Mouse (Mus musculus) splenic B cell, adult 2 months (primary cell): Measurements from ENCODE around the gene Gpbar1.
A peak's percentile ranks its signal among the peaks of the same experiment; 100 is the strongest.

Experiments used
- DNase-seq: peaks from one replicate; pipeline ENCODE4 v3.0.0-alpha.2; 2011; ENCODE audit warnings: low read depth, low spot score
- H3K27me3 ChIP-seq: 2 replicates; pipeline ENCODE4 v1.6.1; 2012; ENCODE audit warnings: mild to moderate bottlenecking, low read length, moderate library complexity, mixed read lengths; ENCODE audit not compliant: control insufficient read depth, poor library complexity, insufficient read depth, severe bottlenecking
- H3K36me3 ChIP-seq: 2 replicates; pipeline ENCODE4 v1.6.1; 2012; ENCODE audit warnings: mild to moderate bottlenecking, low read length, moderate library complexity, mixed read lengths; ENCODE audit not compliant: control insufficient read depth, poor library complexity, insufficient read depth, severe bottlenecking

The Gpbar1 gene

GRCm38 (mm10) chr1:74296477-74296876 lies 18.1 kb downstream of the Gpbar1 start:
- no peak for DNase-seq
- Histone ChIP-seq H3K36me3 (no peaks in the 10 kb centered on the region; the same call in 1 of the 2 replicates), H3K27me3 (no peaks in the 10 kb centered on the region)

DNA sequence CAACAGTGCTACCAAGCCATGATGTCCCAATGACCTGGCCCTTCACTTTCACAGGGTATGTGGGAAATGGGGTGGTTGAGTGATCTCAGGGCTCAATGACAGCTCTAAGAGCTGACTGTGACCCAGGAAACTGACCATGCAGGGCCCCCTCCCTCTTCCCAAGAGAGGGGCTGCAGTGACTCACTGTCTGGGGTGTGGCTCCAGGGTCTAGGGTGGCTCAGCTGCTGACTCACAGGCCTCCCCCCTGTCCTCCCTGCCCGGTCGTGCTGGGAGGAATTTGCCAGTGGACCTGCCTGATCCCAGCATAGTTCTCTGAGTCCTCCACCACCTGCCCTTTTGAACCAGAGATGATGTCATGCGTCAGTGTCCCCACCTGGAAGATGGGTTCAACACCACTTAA lies 18.9 kb downstream of the Gpbar1 start:
- no peak for DNase-seq
- H3K27me3 ChIP-seq = no peaks in the 10 kb centered on the region
- no peaks in the 10 kb centered on the region; the same call in 1 of the 2 replicates for H3K36me3 ChIP-seq

DNA sequence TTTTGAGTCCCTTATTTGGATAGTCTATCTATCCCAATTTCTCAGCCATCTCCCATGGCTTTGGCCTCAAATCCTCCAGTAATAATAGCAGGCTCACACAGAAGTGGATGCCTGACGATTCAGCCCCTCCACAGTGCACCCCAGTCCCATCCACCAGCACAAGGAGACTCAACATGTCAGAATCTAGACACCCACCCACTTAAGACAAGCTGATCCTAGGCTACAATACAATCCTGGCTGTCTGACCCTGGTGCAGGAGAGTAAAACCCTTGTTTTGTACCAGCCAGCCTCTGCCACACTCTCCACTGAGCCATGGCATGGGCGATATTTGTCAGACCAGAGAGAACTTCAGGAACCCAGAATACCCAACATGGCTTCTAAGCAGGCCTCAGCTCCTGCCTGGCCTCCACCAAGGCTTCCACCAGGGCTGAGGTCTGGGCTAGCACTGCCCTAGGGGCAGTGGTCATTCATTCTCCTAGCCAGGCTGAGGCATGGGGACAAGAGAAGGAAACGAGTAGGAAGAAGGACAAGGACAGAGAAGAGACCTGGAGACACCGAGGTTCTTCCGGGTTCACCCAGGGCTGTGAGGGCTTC lies 19.9 kb downstream of the Gpbar1 start:
- H3K27me3 ChIP-seq = no peaks in the 10 kb centered on the region
- no peak for DNase-seq
- H3K36me3 ChIP-seq = no peaks in the 10 kb centered on the region; the same call in 1 of the 2 replicates

- no peak for DNase-seq
- Histone ChIP-seq H3K36me3 (no peaks in the 10 kb centered on the region), H3K27me3 (peaks cover 1% of the 10 kb centered on the region; the same call in 1 of the 2 replicates)
These were observed 20.6 kb downstream of the Gpbar1 start for GRCm38 (mm10) chr1:74298996-74299395.

DNA sequence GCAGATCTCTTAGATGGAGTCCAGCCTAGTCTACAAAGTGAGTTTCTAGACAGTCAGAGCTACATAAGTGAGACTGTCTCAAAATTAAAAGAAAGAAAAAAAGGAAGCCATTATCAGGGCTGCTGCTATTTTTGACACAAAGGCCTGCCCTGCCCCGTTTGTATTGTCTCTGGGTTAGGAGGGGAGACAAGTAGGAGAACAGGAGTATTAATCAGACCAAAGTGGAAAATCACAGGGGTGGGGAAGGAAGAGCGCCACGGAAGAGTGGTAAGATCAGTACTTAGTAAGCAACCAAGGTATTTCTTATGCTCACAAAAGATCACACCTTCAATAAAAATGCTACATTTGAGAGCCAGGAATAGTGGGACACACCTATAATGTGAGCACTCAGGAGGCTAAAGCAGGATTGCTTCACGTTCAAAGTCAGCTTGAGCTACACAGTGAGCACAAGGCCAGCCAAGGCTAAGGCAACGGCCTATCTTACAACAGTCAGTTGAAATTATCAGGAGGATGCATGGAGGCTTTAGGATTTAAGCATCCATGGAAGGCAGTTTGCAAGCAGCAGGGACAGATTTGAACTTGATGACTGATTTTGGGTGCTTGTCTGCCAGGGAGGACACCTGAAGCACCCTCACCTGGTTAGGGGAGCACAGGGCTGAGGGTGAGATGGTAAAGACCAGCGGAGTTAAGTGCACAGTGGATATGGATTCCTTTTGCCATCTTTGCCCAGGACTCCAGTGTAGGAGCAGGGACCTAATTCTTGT lies 22.2 kb downstream of the Gpbar1 start:
- Histone ChIP-seq H3K36me3 (no peaks in the 10 kb centered on the region), H3K27me3 (peaks cover 1% of the 10 kb centered on the region; the same call in 1 of the 2 replicates)
- DNase-seq = no peak

DNA sequence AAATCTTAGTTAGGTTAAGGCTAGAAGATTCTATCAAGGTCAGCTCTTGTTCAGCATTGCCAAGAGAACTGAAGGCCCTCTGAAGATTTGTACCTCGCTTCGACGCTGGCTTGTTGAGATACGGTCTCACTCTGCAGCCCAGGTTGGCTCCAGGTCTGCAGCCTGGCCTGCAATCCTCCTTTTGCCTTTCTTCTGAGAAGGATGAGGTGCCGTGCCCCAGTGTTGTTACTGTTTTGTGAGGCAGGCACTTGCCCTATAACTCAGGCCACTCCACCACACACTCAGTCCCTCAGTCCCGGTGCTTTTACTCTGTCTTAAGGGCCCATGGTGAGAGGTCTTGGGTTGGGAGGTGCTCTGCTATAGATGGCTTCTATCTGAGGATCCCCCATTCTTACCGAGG lies 23.9 kb downstream of the Gpbar1 start:
- no peak for DNase-seq
- Histone ChIP-seq H3K27me3 (peaks cover 1% of the 10 kb centered on the region; the same call in 1 of the 2 replicates), H3K36me3 (no peaks in the 10 kb centered on the region)

GRCm38 (mm10) chr1:74302835-74303234 lies 24.5 kb downstream of the Gpbar1 start:
- no peaks in the 10 kb centered on the region for H3K36me3 ChIP-seq
- DNase-seq = no peak
- H3K27me3 ChIP-seq = peaks cover 1% of the 10 kb centered on the region; the same call in 1 of the 2 replicates

- peaks cover 1% of the 10 kb centered on the region; the same call in 1 of the 2 replicates for H3K27me3 ChIP-seq
- DNase-seq = peak; percentile 34
These were observed 25.4 kb downstream of the Gpbar1 start for GRCm38 (mm10) chr1:74303509-74304338.

GRCm38 (mm10) chr1:74304339-74304790 lies 26.0 kb downstream of the Gpbar1 start:
- no peaks in the 10 kb centered on the region for H3K36me3 ChIP-seq
- no peak for DNase-seq
- H3K27me3 ChIP-seq = peaks cover 1% of the 10 kb centered on the region; the same call in 1 of the 2 replicates

More at GRCm38 (mm10) chr1:74303509-74304338, 25.4 kb downstream of the Gpbar1 start:
- H3K36me3 ChIP-seq = no peaks in the 10 kb centered on the region

- H3K27me3 ChIP-seq = peaks cover 1% of the 10 kb centered on the region; the same call in 1 of the 2 replicates
- H3K36me3 ChIP-seq = no peaks in the 10 kb centered on the region
- no peak for DNase-seq
These were observed 26.6 kb downstream of the Gpbar1 start for GRCm38 (mm10) chr1:74304946-74305345.

GRCm38 (mm10) chr1:74305522-74305921 lies 27.2 kb downstream of the Gpbar1 start, which contains the start of gene Tmbim1:
Tmbim1 (minus strand) TSS chr1:74305622.
- DNase-seq = no peak
- H3K36me3 ChIP-seq = no peaks in the 10 kb centered on the region
- peaks cover 1% of the 10 kb centered on the region; the same call in 1 of the 2 replicates for H3K27me3 ChIP-seq

DNA sequence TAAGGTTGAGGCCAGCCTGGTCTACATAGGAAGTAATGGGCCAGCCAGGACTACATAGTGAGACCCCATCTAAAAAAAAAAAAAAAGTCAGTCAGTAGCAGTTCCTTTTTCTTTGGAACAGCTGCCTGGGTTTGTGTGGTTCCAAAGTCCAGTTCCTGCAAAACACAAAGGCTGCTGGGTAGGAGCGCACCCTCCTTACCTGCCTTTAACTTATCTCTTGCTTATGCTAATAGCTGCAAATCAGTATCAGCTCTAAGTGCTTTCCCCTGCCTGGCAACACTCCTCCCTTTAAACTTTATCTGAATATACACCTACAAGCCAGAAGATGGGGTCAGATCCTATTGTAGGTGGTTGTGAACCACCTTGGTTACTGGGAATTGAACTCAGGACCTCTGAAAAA lies 28.8 kb downstream of the Gpbar1 start:
- Histone ChIP-seq H3K36me3 (no peaks in the 10 kb centered on the region), H3K27me3 (peaks cover 1% of the 10 kb centered on the region; the same call in 1 of the 2 replicates)
- no peak for DNase-seq

GRCm38 (mm10) chr1:74308001-74308964 lies 29.9 kb downstream of the Gpbar1 start:
- DNase-seq = no peak
- Histone ChIP-seq H3K27me3 (peaks cover 1% of the 10 kb centered on the region; the same call in 1 of the 2 replicates), H3K36me3 (no peaks in the 10 kb centered on the region)
